Mouse (Mus musculus): ENCODE measurements around the gene Crot. TPM values are rescaled to one million over a fixed set of nuclear protein-coding genes. Genes with fewer than 3 reads are reported as not detected.

Gene Crot
- polyA plus RNA-seq (2015; fragmentation: Illumina TruSeq; extraction: RNeasy Lipid Tissue Mini Kit (QIAGEN cat#74804); ENCODE audit: low read depth, low replicate concordance) = 36.4 TPM

GRCm38 (mm10) chr5:8996686-8997512 is at the start of gene Crot:
TSS of gene Crot (minus strand) at chr5:8997324.

Other genes with a start within 250 kb of the Crot start
- 4.6 TPM for gene Abcb1b, start 199.2 kb downstream of the Crot start, polyA plus RNA-seq (2015; fragmentation: Illumina TruSeq; extraction: RNeasy Lipid Tissue Mini Kit (QIAGEN cat#74804); ENCODE audit: low read depth, low replicate concordance)
- 2.5 TPM for gene Abcb4, start 103.6 kb downstream of the Crot start, polyA plus RNA-seq (2015; fragmentation: Illumina TruSeq; extraction: RNeasy Lipid Tissue Mini Kit (QIAGEN cat#74804); ENCODE audit: low read depth, low replicate concordance)
- 25.2 TPM for gene Tmem243, start 103.3 kb upstream of the Crot start, polyA plus RNA-seq (2015; fragmentation: Illumina TruSeq; extraction: RNeasy Lipid Tissue Mini Kit (QIAGEN cat#74804); ENCODE audit: low read depth, low replicate concordance)
- 64.3 TPM for gene Dmtf1, start 164.5 kb upstream of the Crot start, polyA plus RNA-seq (2015; fragmentation: Illumina TruSeq; extraction: RNeasy Lipid Tissue Mini Kit (QIAGEN cat#74804); ENCODE audit: low read depth, low replicate concordance)

Data from brain, adult 10 weeks (tissue).